Mouse (Mus musculus) urinary bladder, postnatal 14 days (tissue): ENCODE data around the gene Plcb1.
"Not testable (repeated sequence)": the region's sequence is repeated elsewhere in the genome, so short reads cannot be mapped to it uniquely, and the experiment has no call there.

ENCODE experiments used
- DNase-seq: peaks from one replicate; pipeline ENCODE4 v3.0.0; 2021; ENCODE audit warnings: low spot score

Plcb1 gene

DNA sequence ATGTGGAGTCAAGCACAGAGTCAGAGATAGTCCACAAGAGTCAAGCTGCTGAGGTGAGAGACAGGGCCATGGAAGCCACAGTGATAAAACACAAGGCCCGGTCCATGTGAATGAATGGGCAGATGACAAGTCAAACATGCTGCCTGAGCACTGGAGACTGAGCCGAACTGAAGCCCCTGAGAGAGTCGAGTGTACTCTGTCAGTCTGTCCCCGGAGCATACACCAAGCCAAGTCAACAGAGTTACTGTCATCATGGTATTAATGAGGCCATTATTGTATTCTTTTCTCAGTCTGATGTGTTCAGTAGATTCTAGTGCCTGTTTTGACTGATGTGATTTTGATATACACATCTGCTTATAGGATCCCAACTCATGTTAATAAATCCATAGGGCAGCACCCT lies 521.9 kb downstream of the Plcb1 start:
- DNase-seq = no peak

DNA sequence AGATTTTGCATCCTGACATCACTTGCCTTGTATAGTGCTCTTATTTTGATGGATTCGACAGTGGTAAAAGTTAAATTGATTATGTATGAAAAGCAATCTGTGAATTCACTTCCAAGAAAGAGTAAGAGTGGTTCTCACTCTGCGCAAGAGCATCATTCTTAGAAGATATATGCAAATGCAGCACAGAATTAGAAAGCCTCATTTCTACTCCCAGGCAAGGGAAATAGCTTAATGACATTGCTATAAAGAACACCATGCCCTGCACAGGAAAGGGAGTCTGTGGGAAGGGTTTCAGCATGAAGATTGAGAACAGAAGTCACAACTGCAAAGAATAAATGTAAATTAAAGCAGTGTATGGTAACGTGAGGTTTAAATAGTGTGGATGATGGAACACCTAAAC lies 530.1 kb downstream of the Plcb1 start:
- DNase-seq = no peak

GRCm38 (mm10) chr2:135318136-135318535 lies 532.3 kb downstream of the Plcb1 start:
- no peak for DNase-seq

GRCm38 (mm10) chr2:135323276-135323954 lies 537.5 kb downstream of the Plcb1 start:
- DNase-seq = peak; percentile 13

GRCm38 (mm10) chr2:135323955-135324302 lies 538.1 kb downstream of the Plcb1 start:
- DNase-seq = peak; percentile 85

DNA sequence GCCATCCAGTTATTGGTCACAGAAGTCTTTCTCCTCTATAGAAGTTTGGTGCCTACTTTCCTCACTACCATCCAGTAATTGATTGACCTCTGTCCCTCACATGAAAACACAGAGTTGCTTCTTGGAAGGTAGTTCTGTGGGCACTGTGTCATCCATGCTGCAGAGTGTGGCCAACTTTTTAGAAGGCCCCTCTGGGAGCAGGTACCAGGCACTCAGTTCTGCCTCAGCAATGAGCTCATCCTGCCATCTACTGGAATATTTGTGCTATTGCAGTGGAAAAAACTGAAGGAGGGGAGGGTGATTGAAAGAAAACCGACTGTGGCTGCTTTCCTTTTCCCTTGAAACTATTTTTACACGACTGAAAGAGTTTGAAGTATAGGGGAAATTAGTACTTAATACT lies 542.9 kb downstream of the Plcb1 start:
- DNase-seq = no peak

GRCm38 (mm10) chr2:135329782-135330545 lies 544.1 kb downstream of the Plcb1 start:
- peak; percentile 26 for DNase-seq

DNA sequence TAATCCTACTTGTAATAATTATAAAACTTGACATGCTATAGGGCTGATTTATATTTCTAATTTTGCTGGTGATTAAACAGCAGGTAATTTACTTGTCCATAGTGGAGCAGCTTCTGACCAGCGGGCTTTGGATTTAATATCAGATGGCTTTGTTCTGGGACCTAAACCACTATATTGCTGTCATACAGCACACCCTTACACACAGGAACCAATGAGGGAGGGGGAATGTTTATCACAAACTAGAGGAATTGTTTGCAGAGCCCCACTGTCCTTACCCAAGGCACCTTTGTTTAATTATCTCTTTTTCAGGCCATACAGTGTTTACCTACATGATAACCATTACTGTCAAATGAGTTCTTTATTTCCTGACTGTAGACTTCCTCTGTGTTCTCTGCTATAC lies 546.0 kb downstream of the Plcb1 start:
- DNase-seq = no peak

DNA sequence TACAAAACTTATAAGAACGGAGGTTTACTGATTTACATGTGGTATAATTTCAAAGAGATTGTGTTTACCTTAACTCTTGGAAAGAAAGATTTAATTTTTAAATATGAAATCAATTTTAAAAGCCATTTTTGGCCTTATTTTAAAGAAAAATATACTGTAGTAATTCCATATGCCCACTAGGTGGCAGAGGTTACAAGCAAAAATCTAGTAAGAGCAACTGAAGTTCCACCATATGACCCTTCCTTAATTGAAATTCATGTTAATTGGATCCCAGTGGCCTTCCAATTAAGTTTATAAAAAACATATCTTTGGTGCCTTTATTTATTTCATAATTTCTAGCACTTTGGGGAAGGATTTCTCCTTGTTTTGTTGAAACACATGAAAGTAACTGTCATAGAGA lies 570.4 kb downstream of the Plcb1 start:
- no peak for DNase-seq

DNA sequence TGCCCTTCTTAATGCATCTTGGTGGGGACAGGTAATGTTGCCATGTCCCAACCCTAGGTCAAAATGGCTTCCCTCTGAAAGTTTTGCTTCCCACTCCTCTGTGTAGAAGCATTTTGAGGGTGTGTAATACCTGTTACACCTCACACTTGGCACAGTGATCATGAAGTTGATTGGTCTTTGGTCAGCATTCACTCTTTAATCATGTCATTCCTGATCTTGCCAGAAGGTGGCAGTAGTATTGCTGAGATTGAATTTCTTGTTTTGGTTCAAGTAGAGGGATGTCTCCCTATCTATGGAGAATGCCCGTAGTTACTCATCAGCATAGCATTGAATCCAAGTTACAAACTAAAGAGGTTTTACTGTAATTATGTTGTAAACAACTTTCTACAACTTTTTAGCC lies 575.9 kb downstream of the Plcb1 start:
- peak; percentile 11 for DNase-seq

DNA sequence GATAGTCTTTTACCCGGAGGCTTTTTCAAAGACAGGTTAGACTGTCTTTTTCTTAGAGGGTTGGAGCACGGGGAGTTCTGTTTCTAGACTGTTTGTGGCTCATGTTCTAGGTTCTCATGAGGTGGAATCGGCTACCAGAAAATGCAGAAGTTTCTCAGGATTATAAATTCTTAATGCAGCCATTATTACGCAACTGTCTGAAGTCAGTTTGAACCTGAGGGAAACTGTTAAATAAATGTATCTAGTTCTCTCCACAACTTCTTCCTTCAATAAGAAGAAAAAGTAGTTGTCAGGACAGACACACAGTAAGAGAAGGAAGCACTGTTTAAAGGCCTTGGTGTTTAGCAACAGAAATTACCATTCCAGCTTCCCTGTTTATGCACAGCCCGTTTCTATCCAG lies 577.1 kb downstream of the Plcb1 start:
- DNase-seq = no peak

DNA sequence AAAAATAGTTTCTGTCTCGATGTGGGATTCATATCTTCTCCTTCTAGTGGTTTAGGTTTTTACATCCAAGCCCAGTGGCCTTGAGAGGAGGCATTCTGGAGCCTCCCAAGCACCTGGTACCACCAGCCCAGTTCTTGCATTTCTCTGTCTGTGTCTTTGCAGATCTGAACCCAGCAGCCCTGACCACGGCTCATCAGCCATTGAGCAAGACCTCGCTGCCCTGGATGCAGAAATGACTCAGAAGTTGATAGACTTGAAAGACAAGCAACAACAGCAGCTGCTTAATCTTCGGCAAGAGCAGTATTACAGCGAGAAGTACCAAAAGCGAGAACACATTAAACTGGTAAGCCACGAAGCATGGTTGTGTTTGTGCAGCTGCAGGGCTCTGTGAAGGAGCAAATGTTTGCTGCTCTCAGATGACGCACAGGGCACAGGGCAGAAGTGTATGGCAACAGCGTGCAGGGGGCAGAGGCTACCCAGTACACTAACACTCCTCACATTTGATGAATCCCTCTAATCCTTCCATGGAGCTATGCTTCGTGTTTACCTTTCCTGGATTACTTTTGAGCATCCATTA lies 584.5 kb downstream of the Plcb1 start:
- peak; percentile 22 for DNase-seq

DNA sequence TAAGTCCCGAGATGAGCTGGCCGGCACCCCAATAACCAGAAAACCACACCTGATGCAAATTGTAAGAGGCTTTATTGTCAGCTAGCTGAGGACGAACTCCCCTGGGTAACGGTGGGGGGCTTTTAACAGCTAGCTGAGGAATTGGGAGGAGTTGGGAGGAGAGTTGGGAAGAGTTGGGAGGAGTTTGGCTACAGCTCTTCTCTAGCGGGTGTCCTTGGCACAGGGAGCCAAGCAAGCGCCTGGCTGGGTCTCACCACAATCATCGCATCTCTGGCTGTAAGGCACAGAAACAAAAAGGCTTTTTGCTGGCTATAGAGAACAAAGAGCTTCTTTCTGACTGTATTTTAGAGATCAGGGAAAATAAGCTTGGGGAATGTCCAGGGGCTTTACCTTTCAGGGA lies 594.9 kb downstream of the Plcb1 start:
- not testable (repeated sequence) for DNase-seq

GRCm38 (mm10) chr2:135381396-135381795 lies 595.5 kb downstream of the Plcb1 start:
- no peak for DNase-seq

- DNase-seq = peak; percentile 29
Observed at GRCm38 (mm10) chr2:135387990-135388389, 602.1 kb downstream of the Plcb1 start.

- no peak for DNase-seq
Observed at GRCm38 (mm10) chr2:135394698-135395097, 608.8 kb downstream of the Plcb1 start.

DNA sequence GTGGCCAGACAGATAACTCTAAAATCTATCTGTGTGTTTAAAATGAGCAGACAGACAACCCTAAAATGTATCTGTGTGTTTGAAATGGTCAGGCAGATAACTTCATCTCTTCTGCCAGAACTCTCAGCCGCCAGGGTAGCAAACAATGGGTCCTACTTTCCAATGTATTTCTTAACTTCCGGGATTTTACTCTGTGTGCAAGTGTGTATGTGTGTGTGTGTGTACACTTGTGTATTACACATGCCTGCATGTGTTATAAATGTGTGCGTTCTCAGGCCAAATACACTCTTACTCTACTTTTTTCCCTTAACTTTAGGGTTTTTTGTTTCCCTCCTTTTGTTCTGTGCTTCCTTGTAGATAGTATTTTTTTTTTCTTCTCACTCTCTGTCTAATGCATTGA lies 610.5 kb downstream of the Plcb1 start:
- no peak for DNase-seq

GRCm38 (mm10) chr2:135397970-135398369 lies 612.1 kb downstream of the Plcb1 start:
- no peak for DNase-seq

DNA sequence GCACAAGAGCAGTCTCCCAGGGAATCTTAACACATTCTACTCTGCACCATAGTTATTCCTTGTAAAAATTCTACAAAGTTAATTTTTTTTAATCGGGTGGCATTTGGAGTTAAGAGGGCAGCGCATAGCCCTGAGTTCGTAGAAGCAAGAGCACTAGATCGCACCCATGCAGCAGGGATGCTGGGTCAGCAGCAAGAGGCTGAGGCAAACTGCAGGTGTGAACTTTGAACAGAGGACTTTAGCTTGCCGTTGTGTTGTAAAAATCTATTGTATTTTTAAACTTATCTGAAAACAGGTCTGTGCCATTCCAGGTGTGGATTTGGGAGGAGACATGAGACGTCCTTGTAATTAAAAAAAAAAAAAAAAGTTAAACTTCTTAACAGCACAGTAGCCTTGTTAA lies 613.9 kb downstream of the Plcb1 start:
- DNase-seq = no peak

GRCm38 (mm10) chr2:135402916-135403315 lies 617.0 kb downstream of the Plcb1 start:
- DNase-seq = no peak

GRCm38 (mm10) chr2:135403344-135403743 lies 617.5 kb downstream of the Plcb1 start:
- no peak for DNase-seq

DNA sequence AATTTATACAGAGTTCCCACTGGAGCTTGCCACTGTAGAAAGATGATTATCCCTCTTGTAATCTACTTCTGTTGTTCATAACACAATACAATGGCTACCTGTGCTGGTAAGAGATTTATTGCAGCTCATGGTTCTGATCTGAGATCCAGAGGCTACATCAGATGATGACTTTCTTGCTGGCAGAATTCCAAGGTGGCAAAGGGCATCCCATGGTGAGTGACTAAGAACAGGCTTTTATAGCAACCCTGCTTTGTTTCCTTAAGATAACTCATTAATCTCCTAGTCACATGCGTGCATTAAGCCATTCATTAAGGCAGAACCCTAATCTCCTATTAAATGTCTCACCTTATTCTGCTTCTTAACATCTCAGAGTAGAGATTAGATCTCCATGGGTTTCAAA lies 618.2 kb downstream of the Plcb1 start:
- no peak for DNase-seq

DNA sequence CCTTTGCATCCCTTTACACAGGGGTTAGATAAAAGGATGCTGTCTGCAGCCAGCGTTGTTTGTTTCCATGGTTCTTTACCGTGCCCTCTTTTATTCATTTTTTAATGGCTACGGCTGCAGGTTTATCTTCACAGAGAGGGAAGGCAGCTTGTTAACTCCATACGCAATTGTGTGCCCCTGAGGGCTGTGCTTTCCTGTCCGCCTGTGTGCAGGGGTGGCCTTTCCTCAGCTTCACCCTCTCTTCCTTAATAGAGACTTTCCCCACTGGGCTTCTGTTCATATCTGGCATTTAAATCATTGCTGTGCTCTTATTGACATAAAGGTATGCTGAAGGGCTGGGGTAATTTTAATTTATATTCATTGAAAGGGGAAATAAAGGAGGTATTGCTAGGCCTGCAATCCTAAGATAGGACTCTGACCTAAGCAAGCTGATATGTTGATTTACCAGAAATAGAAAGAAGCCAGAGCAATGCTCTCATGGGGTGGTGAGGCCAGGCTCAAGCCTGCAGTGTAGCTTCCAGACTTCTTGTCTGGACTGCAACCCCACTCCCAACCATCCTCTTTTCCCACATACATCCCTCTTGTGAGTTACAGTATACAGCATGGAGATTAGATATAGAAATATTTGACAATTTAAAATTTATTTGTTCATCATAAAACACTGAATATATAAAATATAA lies 623.7 kb downstream of the Plcb1 start:
- no peak for DNase-seq
